Comparison of ENCODE assay signal across 11 mouse cellular contexts in the genomic region with DNA sequence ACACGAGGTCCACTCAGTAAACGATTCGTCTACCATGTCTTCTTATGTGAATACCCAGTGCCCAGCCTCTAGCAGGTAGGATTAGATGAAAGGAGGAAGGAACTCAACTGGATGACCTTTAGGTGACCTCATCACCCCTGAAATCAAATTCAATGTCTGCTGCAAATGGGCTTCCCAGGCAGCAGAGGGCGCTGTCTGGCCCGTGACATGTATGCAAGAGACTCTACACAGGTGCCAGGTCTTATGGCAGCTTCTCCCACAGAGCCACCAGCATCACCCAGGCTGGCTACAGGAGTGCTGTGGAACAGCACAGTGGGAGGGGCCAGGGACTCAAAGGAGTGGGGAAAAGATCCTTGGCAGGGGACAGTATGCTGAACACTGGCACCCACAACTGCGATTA.
DNase-seq lines count a peak whose midpoint lies in the region; TF ChIP-seq lines count a peak whose summit lies in the region.
"Had no signal": no experiment of that assay in that cellular context is flagged by ENCODE, and none has a peak within 500 bp of the region (broad histone marks: within the 10 kb centered on the region; RNA-seq: fewer than 3 reads in every experiment).

No protein-coding gene starts in this region.

- TF ChIP-seq POLR2A in cerebellum, adult 2 months (IDR thresholded peaks at IDR 0.05; ENCODE audit: borderline replicate concordance, insufficient read depth, low read length): no peak
- no peak for TF ChIP-seq POLR2A in lung, adult 2 months (IDR thresholded peaks at IDR 0.05; ENCODE audit: borderline replicate concordance, extremely low read depth, low read depth, low read length)
- TF ChIP-seq POLR2A in bone marrow, adult 2 months (IDR thresholded peaks at IDR 0.05; ENCODE audit: borderline replicate concordance, control insufficient read depth, low read depth, low read length): no peak

- peak; percentile 57; the same call in 1 of the 2 replicates for TF ChIP-seq CTCF in cerebellum, adult 2 months (IDR thresholded peaks at IDR 0.05; ENCODE audit: borderline replicate concordance, insufficient read depth, low read depth, low read length)
- peak; percentile 20; the same call in 1 of the 2 replicates for TF ChIP-seq CTCF in lung, adult 2 months (IDR thresholded peaks at IDR 0.05; ENCODE audit: insufficient read depth, low read length)
- peak; percentile 44; the same call in 1 of the 2 replicates for TF ChIP-seq CTCF in bone marrow, adult 2 months (IDR thresholded peaks at IDR 0.05; ENCODE audit: control insufficient read depth, insufficient read depth, low read length)

- H3K4me3 ChIP-seq in cerebellum, adult 2 months (replicated peaks; ENCODE audit: insufficient read depth, low read depth, low read length): no peak overlapping the region
- H3K4me3 ChIP-seq in lung, adult 2 months (replicated peaks; ENCODE audit: extremely low read depth, low read depth, low read length): no peak overlapping the region
- no peak overlapping the region for H3K4me3 ChIP-seq in bone marrow, adult 2 months (replicated peaks; ENCODE audit: control insufficient read depth, low read depth, low read length)
- H3K4me3 ChIP-seq: heart, embryonic 12.5 days; neural tube, embryonic 12.5 days had no signal

- H3K27ac ChIP-seq in cerebellum, adult 2 months (ENCODE audit: insufficient read depth, low read length): peak overlapping the region; percentile 28; the same call in 1 of the 2 replicates
- no peak overlapping the region for H3K27ac ChIP-seq in bone marrow, adult 2 months (ENCODE audit: control insufficient read depth, insufficient read depth, low read depth, low read length, poor library complexity)
- H3K27ac ChIP-seq: neural tube, embryonic 12.5 days had no signal

- no peaks in the 10 kb centered on the region for H3K27me3 ChIP-seq in cerebellum, adult 2 months (ENCODE audit: control insufficient read depth, insufficient read depth, low read length)

- 61% methylated on average over 6 of the region's 6 CpGs for WGBS in cerebellum, adult 2 months
- 44% methylated on average over 6 of the region's 6 CpGs for WGBS in lung, adult 2 months
- WGBS in bone marrow, adult 2 months: 46% methylated on average over 6 of the region's 6 CpGs

- H3K4me1 ChIP-seq in cerebellum, adult 2 months (ENCODE audit: control insufficient read depth, insufficient read depth, low read length): peaks cover 38% of the 10 kb centered on the region
- no peaks in the 10 kb centered on the region for H3K4me1 ChIP-seq in lung, adult 2 months (ENCODE audit: control insufficient read depth, insufficient read depth, low read length)
- no peaks in the 10 kb centered on the region; the same call in 1 of the 2 replicates for H3K4me1 ChIP-seq in bone marrow, adult 2 months (ENCODE audit: control insufficient read depth, insufficient read depth, low read length)

- peak; percentile 49 to 59 for DNase-seq in cerebellum, adult 2 months
- no peak for DNase-seq in cerebellum, adult 11 months
- no peak for DNase-seq in lung, adult 2 months
- DNase-seq in lung, postnatal 25 days (ENCODE audit: low spot score): no peak
- DNase-seq in naive thymus-derived CD4-positive, alpha-beta T cell, adult 2 months (ENCODE audit: low read depth): peak; percentile 1
- no peak for DNase-seq in adrenal gland, adult 8-10 months
- no peak for DNase-seq in layer of hippocampus, adult 9-11 months
- DNase-seq: lung, postnatal 10 days had no signal

Comparison
In these comparisons a context has a peak if more than half of its experiments do, and no peak if none do; other contexts are left out.
1. DNase-seq: peak in cerebellum, adult 2 months (2 of 2) and naive thymus-derived CD4-positive, alpha-beta T cell, adult 2 months (single experiment); none in cerebellum, adult 11 months (single experiment), lung, adult 2 months (single experiment), lung, postnatal 25 days (single experiment), adrenal gland, adult 8-10 months (single experiment) and layer of hippocampus, adult 9-11 months (single experiment).
2. Peak in every context shown above with its lines, with median percentiles within 50 percentile points of each other: CTCF ChIP-seq.